Mouse (Mus musculus) regulatory T cell (primary cell): Measurements from ENCODE around the gene Slc43a3.
"Not testable (repeated sequence)": the region's sequence is repeated elsewhere in the genome, so short reads cannot be mapped to it uniquely, and the experiment has no call there.

Experiments
- in situ Hi-C: fragments of 300-600 bp; cut with MboI, MseI; formaldehyde crosslinking; loops from one replicate; pipeline ENCODE4 v1.15.1; 2025; ENCODE audit warnings: high pct_unique_total_duplicates

Gene Slc43a3

GRCm38 (mm10) chr2:84936474-84937429 is at the start of gene Slc43a3:
TSS of gene Slc43a3 (plus strand) at chr2:84936579.
- in situ Hi-C loops = no loop called here

- in situ Hi-C loops = no loop called here
Observed at GRCm38 (mm10) chr2:84886821-84887281, 49.5 kb upstream of the Slc43a3 start.

- in situ Hi-C loops = no loop called here
Observed at GRCm38 (mm10) chr2:84887411-84888271, 48.7 kb upstream of the Slc43a3 start.

DNA sequence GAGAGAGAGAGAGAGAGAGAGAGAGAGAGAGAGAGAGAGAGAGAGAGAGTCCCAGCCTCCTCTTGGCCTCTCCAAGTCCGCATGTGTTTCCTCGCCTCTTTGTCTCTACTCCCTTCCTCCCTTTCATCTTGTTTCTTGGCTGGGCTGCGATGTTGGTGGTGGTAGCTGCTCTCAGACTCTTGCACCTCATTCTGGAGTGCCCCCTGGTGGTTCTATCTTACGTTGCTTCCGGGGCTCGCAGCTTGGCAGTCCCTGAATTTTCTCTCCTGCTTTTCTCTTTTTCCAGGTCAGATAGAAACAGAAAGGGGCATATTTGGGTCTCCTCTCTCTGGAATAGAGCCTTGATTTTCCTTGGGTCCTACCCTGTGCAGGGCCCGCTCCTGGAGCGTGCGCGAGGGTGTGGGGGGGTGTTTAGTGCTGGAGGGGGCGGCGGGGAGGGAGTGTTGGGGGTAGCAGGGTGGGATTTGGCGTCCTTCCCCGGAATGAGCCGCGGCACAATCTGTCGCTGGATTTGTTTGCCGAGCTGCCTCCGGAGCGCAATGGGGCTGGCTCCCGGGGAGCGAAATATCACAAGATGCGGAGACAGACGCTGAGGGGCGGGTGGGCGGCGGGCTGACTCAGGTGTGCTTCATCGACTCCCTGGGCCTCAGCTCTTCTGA is 47.6 kb upstream of the Slc43a3 start:
- in situ Hi-C loops = no loop called here

- in situ Hi-C loops = no loop called here
Observed at GRCm38 (mm10) chr2:84889316-84890044, 46.9 kb upstream of the Slc43a3 start.

DNA sequence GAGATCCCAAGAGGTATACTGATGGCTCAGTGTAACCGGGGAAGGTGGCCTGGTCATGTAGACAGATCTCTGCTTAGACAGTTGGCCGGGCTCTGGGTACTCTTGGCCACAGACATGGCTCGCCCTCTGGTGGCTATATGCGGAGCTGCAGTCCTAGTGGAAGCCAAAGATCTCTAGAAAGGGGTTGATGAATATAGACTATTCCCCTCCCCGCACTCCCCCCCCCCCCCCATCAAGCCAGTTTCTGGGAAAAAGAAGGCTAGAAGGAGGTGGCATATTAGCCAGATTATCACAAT is 46.4 kb upstream of the Slc43a3 start:
- in situ Hi-C loops = no loop called here

- in situ Hi-C loops = no loop called here
Observed at GRCm38 (mm10) chr2:84893359-84893758, 43.0 kb upstream of the Slc43a3 start.

DNA sequence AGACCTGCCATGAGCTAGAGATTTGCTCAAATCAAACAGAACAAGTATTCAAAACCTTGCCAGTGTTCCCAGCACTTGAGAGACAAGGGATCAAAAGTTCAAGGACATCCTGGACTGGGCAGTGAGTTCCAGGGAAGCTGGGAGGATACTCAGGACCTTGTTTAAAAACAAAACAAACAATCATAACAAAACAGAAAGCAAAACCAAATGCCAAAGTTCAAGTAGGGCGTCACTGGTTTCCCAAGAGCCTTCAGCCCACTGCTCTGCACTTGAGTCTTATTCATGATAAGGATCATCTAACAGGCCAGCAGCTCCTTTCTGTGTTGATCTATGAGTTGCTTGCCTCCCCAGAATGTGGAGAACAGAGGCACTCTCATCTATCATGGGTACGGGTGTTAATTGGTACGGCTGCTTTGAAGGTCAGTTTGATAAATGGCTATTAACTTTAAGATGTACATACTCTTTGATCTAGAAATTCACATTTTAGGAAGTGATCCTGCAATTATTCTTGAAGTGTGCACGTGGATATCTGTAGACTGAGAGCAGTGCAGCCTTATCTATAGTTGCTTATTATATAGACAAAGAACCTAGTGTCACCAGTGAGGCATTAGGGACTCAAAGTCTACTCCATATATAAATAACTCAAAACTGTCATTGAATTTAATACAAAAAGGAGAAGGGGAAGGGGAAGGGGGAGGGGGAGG is 40.7 kb upstream of the Slc43a3 start:
- in situ Hi-C loops = no loop called here

DNA sequence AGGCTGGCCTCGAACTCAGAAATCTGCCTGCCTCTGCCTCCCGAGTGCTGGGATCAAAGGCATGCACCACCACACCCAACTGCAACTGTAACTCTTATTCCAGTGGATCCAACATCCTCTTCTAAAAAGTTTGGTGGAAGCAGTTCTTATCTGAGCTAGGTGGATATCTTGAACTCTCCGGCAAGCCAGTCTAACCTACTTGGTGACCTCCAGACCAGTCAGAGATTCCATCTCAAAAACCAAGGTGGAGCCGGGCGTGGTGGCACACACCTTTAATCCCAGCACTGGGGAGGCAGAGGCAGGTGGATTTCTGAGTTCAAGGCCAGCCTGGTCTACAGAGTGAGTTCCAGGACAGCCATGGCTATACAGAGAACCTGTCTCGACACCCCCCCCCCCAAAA is 39.7 kb upstream of the Slc43a3 start:
- in situ Hi-C loops = not testable (repeated sequence)

- in situ Hi-C loops = no loop called here
Observed at GRCm38 (mm10) chr2:84912722-84913121, 23.7 kb upstream of the Slc43a3 start.

- in situ Hi-C loops = no loop called here
Observed at GRCm38 (mm10) chr2:84913881-84914280, 22.5 kb upstream of the Slc43a3 start.

- in situ Hi-C loops = no loop called here
Observed at GRCm38 (mm10) chr2:84915330-84915729, 21.0 kb upstream of the Slc43a3 start.

DNA sequence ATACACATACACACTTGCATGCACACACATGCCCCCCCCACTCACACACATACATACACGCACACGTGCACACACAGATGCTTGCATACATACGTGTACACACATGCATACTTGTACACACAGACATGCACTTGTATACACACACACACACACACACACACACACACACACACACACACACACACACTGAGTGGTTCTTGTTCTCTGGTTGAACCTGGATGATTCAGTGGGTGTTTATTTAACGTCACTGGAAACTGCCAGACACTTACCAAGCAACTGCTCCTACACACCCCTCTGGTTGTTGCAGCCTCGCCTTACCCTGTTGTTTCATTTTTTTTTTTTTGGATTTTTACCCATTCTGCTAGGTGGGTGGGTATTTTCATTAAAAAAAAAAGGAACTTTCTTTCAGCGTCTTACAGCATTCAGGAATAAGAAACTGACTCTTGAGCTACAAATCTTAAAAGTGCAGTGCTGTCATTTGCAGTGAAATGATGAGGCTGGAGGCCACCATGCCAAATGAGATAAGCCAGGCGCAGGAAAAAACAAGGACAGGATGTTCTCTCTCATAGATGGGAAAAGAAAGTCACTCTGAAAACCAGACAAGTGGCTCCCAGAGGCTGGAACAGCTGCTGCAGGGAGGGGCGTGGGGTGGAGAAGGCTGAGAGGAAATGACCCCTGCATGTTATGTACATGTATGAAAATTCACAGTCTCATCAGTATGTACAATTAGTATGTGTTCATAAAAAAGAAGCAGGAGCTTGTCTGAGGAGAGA is 19.6 kb upstream of the Slc43a3 start:
- in situ Hi-C loops = no loop called here

GRCm38 (mm10) chr2:84918188-84918587 is 18.2 kb upstream of the Slc43a3 start:
- in situ Hi-C loops = no loop called here

- in situ Hi-C loops = no loop called here
Observed at GRCm38 (mm10) chr2:84919601-84920108, 16.7 kb upstream of the Slc43a3 start.

DNA sequence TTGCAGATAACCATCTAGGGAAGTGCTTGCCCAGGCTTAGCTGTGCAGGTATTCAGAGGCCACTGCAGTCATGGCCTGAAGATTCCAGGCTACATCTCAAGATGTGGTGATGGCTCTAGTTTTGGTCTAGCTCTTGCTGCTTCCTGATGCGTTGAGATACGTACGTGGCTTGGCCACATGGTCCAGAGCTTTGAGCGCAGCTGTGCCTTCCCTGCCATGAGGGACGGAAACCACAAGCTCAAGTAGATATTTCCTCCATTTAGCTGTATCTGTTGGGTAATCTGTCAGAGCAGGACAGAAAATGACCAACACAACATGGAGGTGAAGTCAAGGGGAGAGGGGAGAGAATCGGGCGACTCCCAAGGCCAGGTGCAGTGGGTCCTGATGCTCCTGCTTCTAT is 6.2 kb upstream of the Slc43a3 start:
- in situ Hi-C loops = no loop called here

DNA sequence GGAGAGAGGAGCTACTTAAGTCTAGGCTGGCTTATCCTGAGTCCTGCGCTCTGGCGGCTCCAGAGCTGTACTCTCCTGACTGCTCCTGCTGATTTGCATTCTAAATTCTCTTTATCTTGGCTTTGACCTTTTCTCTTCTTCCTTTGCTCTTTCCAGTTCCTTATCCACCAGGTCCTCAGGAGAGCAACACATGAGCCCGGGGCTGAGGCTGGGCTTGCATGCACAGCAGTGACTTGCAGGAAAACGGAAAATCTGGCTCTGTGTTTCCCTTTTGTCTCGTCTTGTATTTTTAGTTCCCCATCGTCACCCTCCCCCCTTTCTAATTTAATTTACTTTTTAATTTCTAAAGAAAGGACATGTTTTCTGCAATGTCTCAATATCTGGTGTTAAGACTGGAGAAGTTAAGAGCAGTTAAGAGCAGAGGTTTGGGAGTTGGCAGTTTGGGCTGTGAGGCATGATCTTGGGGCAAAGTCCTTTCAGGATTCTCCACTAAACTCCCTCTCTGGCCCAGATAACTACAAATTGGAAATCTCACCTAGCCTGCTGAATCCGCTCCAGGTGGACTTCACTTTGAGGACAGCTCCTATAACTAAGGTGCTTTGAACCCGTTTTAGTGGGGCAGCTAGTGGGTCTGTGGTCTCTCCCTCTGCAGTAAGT is 2.3 kb upstream of the Slc43a3 start:
- in situ Hi-C loops = no loop called here

DNA sequence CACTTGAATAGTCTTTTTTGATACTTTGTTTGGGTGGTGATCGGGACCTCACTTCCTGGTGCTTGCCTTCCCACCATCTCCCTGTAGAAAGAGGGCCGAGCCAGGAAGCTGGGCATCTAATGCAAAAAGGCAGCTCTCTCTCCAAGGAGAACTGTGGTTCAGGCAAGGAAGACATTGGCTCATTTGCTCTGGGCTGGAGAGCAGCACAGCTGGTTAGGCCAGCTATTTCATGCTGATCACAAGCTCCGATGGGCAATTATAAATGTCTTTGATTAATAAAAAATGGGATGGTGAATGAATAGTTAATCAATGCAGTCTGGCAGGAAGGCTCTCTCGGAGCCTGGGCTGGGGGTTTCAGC is 1.8 kb upstream of the Slc43a3 start:
- in situ Hi-C loops = no loop called here

GRCm38 (mm10) chr2:84935065-84935464 is 1.3 kb upstream of the Slc43a3 start:
- in situ Hi-C loops = no loop called here
